Mouse (Mus musculus): ENCODE results near the gene Slco2a1.

Slco2a1 gene

DNA sequence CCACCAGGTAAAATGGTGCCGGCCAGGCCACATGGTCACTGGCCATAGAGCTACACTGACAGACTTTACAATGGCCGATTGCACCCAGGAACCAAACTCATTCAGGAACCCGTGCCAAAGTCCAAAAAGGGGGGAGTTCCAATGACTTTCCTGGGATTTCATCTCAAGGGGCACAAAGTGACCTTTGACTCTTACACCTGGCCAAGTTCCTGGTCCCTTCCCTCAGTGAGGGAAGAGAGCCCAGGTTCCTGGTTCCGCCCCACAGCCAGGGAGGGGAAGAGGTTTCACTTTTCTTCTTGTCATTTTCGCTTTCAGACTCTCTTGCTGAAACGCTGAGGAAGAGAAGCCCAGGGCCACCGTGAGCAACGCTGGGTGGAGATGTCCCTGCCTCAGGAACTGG, at the start of gene Slco2a1:
TSS of gene Slco2a1 (plus strand) at position 251 of the 400 bp plus-strand sequence.
- no peak for DNase-seq (ENCODE audit: low read depth)

DNA sequence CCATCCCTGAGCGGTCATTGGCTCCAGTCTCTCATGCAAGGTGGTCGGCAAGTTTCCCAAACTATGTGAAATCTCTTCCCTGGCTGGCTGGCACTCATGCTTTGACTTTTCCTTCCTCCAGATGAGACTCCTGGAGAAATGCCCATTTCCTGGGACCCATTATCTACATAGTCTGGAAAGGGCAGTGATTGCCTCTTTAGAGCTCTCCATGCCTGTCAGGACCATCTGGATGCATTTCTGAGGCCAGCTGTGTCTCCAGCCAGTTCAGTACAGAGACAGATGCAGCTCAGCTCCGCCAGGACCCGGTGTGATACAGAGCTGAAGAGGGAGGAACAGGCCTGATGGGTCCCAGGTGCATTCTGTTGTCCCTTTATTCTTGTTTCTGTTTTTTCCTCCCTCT, 46.3 kb upstream of the Slco2a1 start:
- no peak for DNase-seq (ENCODE audit: low read depth)

DNA sequence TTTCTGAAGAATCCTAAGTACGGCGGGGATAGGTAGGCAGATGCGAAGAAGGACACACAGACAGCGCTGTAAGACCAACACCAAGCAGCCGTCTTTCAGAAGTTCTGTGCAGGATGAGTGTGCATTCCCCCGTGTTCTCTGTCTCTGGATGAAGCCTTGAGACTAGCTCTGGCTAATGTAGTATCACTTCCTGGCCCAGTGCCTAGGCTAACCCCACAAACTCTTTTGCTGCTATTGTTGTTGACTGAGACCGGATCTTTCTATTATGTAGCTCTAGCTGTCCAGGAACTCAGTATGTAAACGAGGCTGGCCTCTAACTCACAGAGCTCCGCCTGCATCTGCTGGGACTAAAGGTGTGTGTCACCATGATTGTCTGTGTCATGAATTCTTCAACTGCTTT, 43.6 kb upstream of the Slco2a1 start:
- DNase-seq (ENCODE audit: low read depth), result no peak

DNA sequence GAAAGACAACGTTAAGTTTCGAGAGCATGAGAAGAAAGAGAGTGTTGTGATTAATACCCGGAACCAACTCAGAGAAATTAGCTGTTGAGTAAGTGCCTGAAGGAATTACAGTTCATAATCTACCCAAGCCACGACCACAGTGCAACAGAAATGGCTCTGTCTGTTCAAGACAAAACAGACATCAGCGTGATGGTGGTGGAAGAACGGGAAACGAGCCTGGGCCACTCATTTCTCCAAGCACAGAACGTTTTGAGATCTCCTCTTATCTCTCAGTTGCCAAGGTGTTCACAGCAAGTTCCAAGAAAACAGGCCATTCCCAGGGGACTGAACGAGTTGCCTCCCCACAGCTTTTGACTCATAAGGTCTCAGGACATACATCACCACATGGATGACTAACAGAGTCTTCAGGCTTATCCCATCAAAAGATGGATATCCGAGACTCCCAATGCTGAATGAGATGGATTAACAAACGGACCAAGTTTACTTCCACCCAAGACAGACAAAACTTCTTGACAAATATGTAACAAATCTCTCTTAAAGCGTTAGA, 42.0 kb upstream of the Slco2a1 start:
- DNase-seq (ENCODE audit: low read depth), result no peak

DNA sequence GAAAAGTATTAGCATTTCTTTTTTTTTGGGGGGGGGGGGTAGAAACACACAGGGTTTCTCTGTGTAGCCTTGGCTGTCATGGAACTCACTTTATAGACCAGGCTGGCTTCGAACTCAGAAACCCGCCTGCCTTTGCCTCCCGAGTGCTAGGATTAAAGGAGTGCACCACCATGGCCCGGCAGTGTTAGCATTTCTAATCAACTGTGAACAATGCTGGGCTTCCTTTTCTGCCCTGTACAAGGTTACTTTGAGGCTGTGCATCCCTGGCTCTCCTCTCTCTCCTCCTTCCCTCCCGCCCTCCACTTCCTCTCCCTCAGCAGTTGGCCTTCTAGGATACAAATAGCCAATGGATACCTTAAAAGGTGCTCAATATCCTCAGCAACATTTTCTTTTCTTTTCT, 39.8 kb upstream of the Slco2a1 start:
- no peak for DNase-seq (ENCODE audit: low read depth)

DNA sequence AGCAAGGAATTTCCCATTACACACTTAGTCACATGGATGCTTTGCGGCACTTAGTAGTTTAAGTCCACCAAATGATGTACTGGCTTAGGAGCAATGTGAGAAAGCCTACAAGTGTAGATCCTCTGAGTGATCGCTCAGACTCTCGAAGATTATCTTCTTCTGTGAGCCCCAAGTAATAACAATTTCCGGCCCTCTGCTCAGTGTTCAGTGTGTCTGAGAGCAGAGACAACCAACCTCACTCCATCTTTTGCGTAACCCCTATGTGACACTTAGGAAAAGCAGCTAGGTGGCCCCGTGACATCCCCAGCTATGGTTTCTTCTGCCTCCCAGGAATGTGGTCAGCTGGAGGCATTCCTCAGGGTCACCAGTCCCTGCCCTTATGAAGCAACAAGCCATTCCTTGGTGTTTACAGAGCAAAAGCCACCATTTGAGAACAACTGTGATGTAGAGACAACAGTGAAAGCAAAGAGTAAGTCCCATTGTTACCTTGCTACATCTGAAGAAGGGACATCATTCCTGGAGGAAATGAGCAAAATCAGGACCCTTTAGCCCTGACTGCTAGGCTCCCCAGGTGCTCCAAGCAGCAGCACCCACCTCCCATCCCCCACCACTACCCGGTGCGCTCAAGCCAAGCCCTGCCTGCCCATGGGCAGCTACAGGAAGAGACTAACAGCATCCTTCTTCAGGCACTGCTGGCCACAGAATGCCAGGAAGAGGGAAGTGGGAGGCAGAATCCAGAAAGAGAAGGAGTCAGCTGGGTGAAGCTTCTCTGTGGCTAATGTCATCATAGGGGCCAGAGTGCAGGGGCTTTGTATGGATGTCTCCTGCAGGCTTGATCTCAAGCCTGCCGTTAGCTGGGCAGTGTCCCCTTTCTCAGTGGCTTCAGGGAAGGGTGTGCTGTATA, 37.2 kb upstream of the Slco2a1 start:
- no peak for DNase-seq (ENCODE audit: low read depth)

DNA sequence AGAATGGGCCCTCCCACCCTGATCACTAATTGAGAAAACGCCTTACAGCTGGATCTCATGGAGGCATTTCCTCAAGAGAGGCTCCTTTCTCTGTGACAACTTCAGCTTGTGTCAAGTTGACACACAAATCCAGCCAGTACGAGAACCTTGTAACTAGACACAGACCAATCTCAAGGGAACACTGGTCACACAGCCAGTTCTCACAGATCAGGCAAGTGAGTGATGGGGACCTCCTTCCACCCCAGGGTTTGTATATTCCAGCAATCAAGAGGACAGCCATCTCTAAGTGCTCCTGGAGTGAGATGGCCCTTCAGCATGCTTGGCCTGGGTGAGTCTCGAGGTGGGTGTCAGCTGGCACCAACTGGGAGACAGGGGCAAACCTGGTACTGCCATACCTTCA, 32.6 kb upstream of the Slco2a1 start:
- no peak for DNase-seq (ENCODE audit: low read depth)

DNA sequence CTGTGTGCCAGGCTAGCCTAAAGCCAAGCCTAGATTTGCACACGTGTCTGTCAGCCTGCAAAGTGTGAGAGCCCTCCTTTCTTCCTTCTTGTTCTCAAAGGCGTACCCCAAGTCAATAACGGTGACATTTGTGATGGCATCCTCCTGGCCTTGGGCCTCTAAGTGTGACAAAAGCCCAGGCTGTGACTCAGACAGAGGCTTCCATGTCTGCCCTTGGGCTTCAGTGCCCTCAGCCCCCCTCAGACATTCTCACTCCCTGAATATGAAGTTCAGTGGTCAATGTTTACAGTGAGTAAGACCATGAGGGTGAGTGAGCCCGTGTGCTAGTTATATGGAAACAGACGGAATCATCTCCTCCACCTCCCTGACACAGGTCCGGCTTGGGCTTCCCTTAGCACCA, 29.8 kb upstream of the Slco2a1 start:
- no peak for DNase-seq (ENCODE audit: low read depth)

DNA sequence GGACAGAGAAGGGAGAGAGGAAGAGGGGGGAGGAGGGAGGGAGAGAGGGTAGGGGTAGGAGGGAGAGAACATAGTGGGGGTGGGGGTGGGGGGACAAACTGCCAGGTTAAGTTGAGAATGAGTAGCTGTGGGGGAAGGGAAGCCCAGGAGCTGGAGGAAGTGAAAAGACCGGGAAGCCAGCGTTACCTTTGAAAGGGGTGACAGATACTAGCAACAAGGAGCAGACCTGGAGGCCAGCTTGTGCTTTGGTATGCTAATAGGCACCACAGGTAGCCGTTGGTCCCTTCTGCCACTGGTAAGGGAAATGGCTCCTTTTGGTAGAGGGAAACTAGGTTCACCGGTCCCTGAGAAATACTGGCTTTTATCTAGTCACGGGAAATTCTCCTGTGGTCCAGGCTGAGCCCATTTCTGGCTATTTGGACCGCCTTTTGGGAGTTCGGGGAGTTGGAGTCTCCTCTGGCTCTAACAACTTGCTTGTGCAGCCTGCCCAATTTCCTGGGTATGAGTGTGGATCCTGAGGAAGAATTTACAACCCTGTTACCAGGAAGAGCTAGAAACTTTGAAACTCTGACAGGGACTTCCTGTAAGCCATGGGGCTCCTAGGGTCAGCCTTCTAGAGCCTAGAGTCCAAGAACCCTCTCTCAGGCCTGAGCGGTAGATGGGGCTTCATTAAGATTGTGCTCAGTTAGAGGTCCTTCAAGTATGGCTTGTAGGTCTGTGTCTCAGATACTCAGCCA, 27.0 kb upstream of the Slco2a1 start:
- no peak for DNase-seq (ENCODE audit: low read depth)

DNA sequence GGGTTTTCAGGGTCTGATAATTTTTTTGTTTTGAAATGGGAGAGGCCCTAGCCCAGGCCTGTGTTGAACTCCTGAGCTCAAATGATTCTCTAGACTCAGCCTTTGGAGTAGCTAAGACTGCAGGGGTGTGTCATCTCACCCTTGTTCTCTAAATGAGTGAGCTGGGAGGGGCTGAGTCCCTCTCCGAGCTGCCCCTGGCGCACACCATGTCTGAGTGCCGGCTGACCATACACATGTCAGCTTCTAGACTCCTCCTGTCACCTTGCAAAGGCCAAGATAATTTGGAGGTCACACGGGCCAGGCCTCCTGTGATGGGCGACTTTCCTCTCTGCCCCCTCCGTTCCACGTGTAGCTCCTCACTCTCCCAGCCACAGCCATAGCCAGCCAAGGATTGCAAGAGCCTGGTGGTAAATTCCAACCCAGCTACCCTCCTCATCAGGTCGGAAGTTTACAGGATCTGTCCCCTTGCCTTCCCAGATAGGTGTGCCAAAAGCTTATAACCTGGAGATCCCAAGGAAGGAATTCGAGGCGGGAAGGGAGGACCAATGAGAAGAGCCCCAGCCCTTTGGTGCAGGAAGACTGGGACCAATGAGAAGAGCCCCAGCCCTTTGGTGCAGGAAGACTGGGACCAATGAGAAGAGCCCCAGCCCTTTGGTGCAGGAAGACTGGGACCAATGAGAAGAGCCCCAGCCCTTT, 26.3 kb upstream of the Slco2a1 start:
- no peak for DNase-seq (ENCODE audit: low read depth)

DNA sequence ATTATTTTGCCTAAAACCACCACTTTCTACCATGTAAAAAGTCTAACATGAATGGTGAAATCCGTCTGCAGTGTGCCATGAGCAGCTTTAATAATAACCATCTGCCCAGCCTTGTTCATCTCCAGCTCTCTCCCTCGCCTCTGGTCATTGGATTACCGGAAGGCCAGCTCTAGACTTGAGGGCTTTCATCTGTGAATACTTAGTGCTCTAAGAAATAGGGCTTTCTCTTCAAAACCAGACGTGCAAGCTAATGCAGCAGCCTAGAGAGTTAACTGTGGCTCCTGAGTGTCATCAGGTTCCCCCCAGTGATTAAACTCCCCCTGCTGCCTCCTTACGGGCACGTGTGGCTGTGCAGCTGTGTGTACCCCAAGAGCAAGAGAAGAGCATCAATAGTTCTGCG, 25.2 kb upstream of the Slco2a1 start:
- no peak for DNase-seq (ENCODE audit: low read depth)

DNA sequence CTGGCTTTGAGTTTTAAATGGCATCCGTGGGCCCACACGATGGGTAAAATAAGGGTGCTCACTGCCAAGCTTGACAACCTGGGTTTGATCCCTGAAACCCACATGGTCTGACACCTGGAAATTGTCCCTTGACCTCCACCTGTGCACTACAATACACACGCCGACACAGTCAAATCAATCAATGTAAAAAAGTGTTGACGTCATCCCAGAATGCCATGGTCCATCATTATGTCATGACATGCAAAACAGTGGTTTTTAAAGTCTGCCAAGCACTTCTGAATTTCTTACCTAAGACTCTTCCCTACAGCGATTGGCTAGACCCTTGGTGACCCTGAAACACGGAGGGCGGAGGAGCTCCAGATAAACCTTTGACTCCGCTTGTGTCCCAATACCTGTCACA, 23.9 kb upstream of the Slco2a1 start:
- no peak for DNase-seq (ENCODE audit: low read depth)

DNA sequence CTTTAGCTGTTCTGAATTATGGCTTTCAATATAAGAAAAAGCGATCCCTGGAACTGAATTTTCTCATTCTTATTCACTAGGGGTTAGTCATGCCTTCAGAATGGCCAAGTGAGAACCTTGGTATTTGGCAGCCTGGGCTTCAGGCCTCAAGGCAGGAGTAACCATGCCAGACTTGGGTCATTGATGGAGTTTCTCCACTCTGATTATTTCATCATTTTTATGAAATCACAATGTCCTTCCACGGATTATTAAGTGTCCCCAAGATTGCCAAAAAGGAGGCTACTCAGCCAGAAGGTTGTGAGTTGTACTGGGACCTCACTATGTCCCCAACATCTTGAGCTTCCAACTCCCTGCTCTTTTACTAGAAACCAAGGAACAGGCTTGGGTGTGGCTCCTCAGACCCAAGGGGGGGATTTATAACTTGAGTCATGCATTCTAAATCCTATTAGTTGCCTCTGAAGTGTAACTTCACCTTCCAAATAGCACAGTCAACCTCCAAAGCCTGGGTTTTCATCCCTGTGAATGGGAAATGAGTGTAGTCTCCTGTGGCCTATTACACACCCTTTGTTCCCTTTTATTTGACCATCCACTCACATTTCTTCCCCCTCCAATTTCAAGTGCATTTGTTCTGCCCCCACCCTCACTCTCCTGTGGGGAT, 16.0 kb upstream of the Slco2a1 start:
- DNase-seq (ENCODE audit: low read depth), result no peak

DNA sequence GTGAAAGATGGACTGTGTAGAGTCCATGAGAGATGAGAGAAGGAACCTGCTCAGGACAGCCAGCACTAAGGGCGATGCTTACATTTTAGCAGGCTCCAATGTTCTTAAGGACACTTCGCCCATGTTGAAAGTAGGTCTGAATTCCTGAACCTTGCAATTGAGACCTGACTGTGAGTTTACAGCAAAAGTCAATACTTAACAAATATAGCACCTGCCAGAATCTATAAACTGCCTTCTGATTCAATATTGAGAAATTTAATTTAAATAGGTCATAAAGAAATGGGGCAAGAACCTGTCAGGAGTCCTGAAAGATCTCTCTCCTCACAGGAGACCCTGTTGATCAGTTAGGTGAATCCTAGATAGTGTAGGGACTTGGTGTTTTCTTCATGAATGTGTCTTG, 12.6 kb upstream of the Slco2a1 start:
- no peak for DNase-seq (ENCODE audit: low read depth)

DNA sequence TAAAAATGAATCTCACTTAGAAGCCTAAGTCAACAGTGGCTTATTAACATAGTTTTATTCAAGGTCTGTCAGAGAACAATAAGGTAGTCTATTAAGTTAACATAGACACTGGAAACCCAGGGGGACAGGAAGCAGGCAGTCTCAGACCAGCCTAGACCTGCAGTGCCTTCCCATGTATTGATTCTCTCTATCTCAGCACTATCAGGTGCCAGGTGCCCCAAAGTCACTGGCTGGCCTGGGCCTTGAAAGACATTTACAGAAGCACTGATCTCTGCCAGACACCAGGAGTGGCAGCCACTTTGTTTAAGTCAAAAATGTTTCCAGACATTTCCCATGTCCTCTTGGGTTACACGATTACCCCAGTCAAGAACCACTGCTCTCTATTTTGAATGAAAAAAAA, 11.4 kb upstream of the Slco2a1 start:
- DNase-seq (ENCODE audit: low read depth), result no peak

DNA sequence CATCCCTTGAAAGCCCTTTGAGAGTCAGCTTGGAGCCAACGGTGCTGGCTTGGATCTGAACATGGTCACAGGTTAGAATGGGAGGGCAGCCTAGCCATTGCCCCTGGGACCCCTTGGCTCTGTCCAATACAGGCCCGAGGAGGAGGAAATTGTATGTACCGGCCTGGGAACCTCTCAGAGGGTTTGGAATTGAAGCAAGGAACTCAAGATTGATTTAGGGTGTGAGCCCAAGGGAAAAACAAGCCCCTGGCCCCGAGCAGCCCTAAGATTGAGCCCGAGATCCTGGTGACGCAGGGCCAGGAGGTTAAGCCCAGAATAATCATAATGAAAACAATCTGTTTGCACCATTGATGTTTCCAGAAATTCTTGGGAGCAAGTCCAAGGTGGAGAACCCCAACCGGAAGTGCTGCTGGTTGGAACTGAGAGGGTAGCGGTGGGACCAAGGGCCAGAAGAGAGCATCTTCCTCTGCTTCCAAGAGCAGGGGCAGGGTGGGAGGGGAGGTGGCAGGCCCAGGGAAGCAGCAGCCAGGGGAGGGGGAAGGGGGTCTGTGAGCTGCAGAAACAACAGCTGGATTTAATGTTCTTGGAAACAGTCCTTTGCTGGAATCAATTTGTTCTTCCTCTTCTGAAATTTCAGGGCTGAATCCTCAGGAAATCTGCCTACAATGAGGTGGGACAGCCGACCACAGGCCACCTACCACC, 10.6 kb upstream of the Slco2a1 start:
- DNase-seq (ENCODE audit: low read depth), result no peak

DNA sequence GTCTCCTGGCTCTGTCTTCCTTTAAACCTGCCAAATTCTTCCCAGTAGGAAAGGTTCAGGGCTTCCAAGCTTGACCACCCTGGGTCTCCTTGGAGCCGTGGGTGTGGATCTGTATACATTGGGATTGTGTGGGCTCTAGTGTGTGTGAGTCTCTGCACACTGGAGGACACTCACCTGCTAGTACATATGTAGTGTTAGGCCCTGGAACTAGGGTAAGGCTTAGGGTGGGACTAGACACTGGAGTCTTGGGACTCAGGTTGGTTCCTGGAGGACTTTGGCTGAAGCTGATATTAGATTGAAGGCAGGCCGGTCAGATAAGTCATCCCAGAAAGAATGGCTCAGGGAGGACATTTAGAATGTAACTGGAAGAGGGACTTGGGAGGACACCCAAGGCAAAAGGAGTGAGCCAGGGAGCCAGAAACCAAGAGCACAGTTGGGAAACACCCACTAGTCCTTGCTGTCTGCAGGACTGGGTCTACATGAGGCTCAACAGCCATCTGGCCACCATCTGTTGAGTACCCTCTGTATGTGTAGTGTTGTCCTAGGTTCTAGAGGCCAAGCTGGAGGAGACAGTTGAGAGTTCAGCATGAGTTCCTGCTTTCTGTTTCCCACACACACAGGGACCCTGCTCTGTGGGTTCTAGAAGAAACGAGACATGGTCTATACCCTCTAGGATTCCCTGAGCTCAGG, 9.4 kb upstream of the Slco2a1 start:
- DNase-seq (ENCODE audit: low read depth), result no peak

DNA sequence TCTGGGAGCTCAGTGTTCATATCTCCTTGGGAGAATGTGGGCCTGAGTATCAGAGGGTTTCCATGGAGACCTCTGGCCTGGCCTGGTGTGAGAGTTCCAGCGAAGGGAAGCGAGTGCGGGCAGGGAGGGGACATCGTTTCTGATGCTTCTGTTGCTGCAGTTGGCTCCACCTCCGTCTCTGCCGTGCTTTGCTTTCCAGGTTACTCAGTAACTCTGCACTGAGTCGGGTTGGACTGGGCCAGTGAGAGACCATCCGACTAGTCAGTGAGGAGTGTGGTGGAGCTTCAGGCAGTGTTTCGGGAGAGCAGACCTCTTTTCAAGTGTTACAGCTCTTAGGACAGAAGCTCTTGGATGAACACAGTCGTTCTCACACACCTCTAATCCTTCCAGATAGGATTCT, 8.6 kb upstream of the Slco2a1 start:
- no peak for DNase-seq (ENCODE audit: low read depth)

DNA sequence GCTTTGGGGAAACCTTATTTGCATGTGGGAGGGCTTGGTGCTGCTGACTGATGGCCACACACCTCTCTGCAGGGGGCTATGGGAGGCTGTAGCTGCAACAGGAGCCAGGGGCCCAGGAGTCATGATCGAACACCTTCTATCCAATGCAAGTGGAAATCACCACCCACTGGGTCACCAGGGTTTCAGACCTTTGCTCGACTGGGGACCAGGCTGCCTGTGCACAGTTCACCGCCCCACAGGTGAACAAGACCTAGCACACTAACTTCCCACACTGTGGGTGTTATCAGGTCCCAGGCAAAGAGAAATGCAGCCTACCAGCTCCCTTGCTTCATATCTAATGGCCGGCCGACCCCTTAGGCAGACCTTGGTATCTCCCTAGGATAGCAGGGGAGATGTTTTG, 8.1 kb upstream of the Slco2a1 start:
- DNase-seq (ENCODE audit: low read depth), result no peak

DNA sequence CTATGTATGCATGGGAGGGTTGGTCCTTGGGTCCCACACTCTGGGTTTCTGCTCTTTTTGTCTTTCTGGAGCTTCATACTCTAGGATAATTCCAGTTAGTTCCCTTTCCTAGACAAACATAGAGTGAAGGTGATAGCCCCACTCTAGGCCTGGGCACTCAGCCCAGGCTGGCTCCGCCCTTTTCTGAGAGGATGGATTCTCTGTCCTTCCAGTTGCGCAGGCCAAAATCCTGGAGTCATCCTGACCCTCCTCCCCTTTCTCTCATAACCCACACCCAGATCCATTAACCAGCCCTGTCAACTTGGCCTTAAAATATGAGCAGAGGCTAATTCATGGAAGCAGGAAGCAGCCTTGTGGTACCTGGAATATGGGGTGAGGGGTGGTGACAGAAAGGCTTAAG, 6.7 kb upstream of the Slco2a1 start:
- DNase-seq (ENCODE audit: low read depth), result no peak

DNA sequence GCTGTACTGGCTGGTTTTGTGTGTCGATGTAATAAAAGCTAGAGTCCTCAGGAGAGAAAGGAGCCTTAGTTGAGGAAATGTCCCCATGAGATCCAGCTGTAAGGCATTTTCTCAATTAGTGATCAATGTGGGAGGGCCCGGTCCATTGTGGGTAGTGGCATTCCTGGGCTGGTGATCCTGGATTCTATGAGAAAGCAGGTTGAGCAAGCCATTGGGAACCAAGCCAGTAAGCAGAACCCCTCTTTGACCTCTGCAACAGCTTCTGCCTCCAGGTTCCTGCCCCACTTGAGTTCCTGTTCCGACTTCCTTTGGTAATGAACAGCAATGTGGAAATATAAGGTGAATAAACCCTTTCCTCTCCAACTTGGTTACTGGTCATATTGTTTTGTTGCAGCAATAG, 6.1 kb upstream of the Slco2a1 start:
- no peak for DNase-seq (ENCODE audit: low read depth)
